Mouse (Mus musculus): ENCODE data around the gene Arl5a. TPM values are rescaled to one million over a fixed set of nuclear protein-coding genes. Genes with fewer than 3 reads are reported as not detected.

The Arl5a gene
- polyA plus RNA-seq, 1 experiment: 14.6 TPM

DNA sequence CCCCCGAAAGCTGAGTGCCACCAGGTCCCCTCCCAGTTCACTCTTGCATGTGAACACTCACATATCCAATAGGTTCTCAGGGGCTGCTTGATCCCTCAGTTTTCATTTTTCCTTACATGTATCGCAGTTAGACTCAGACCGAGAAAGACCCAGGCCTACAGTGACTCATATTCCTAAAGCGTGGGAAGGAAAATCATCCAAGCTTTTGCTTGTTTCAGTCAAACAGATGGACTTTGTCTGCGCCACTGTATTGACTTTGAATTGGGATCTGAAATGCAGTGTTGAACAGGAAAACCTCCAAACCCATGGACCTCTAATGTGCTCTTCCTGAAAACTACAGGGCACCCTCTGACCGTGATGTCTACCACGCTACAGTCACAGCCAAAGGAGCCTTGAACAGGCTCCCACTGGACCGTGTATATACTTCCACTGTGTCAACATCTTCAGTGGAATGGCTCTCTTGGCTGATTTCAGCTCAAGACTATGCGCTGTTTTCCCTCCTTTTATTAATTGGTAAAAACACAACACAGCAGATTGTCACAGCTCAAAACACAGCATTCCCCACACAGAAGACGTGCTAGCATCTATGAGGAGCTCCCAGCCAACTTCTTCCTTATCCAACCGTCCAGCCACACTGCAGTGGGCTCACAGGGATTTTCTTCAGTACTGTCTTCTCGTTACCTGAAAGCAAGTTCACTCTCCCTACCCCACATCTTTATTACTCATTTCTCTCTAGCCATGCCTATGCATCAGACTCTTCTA lies 36.7 kb upstream of the Arl5a start:
- Histone ChIP-seq H3K79me2 (ENCODE audit: control insufficient read depth, insufficient read depth) (no peaks in the 10 kb centered on the region), H3K4me3 (no peak overlapping the region), H3K4me2 (ENCODE audit: low read depth) (no peak overlapping the region), H3K36me3 (ENCODE audit: control insufficient read depth, insufficient read depth) (no peaks in the 10 kb centered on the region), H3K27me3 (ENCODE audit: control insufficient read depth, insufficient read depth, insufficient read length) (no peaks in the 10 kb centered on the region), H3ac (ENCODE audit: control insufficient read depth, insufficient read length) (no peak overlapping the region)
- TF ChIP-seq POLR2A (IDR thresholded peaks at IDR 0.05; ENCODE audit: insufficient read length, low read depth) (no peak), MAX (IDR thresholded peaks at IDR 0.05; ENCODE audit: low read depth) (no peak), SRF (IDR thresholded peaks at IDR 0.05; ENCODE audit: control insufficient read depth, insufficient read length, low read depth) (no peak), CEBPB (IDR thresholded peaks at IDR 0.05; ENCODE audit: insufficient read depth, poor library complexity, severe bottlenecking) (no peak), POLR2AphosphoS2 (IDR thresholded peaks at IDR 0.05; ENCODE audit: insufficient read length, low read depth) (no peak), TCF12 (IDR thresholded peaks at IDR 0.05; ENCODE audit: insufficient read depth, poor library complexity, severe bottlenecking) (no peak), MYOG (IDR thresholded peaks at IDR 0.05; ENCODE audit: control insufficient read depth in 1 of 3, insufficient read depth in 1 of 3, insufficient read length in 2 of 3, low read depth in 2 of 3) (no peak), USF1 (IDR thresholded peaks at IDR 0.05; ENCODE audit: low read depth) (no peak), REST (IDR thresholded peaks at IDR 0.05; ENCODE audit: insufficient read depth, insufficient read length) (no peak), TCF3 (IDR thresholded peaks at IDR 0.05; ENCODE audit: insufficient read length, low read depth) (no peak), E2F4 (IDR thresholded peaks at IDR 0.05; ENCODE audit: insufficient read depth) (no peak), MYOD1 (IDR thresholded peaks at IDR 0.05; ENCODE audit: control insufficient read depth in 1 of 3, insufficient read length in 2 of 3, low read depth in 2 of 3) (no peak)

DNA sequence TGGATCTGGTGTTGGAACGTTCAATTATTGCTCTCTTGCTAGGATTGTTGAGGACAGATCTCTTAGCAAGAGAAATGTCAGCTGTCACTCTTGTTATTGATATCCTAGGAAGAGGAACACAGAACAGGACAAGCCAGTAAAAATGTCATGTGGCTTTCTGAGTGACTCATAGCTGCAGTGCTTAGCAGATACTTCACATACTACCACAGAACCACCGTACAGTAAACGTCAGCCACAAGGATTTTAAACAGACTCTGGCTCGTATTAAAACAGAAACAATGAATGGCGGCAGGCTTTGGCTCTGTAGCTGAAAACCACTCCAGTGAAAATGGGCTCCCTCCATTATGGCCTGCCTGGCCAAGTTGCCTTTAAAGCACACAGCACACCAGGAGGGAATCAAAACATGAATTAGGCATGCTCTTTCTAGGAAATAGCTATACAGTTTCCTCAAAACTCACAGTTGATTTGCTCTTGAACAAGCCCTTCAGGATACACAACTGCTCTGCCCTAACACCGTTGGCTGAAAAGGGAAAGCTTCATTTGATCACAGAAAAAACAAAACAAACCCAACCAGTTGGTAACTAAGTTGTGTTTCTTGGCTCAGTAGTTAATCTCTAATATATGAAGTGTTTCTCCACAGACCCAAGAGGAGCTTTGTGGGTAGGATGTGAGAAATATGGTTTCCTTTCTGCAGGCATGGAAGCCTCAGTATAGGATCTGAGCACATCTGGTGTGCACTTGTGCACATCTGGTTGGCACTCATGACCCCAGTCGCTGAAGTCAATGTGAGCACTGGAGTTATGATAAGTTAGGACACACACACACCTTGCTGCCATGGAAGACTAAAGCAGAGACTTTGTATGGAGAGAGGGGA lies 31.1 kb upstream of the Arl5a start:
- H3K4me3 ChIP-seq: no peak overlapping the region
- H3K79me2 ChIP-seq (ENCODE audit: control insufficient read depth, insufficient read depth): no peaks in the 10 kb centered on the region
- no peaks in the 10 kb centered on the region for H3K36me3 ChIP-seq (ENCODE audit: control insufficient read depth, insufficient read depth)
- TF ChIP-seq USF1 (IDR thresholded peaks at IDR 0.05; ENCODE audit: low read depth) (peak; percentile 39), POLR2A (IDR thresholded peaks at IDR 0.05; ENCODE audit: insufficient read length, low read depth) (no peak)
- H3K27me3 ChIP-seq (ENCODE audit: control insufficient read depth, insufficient read depth, insufficient read length): no peaks in the 10 kb centered on the region
- H3ac ChIP-seq (ENCODE audit: control insufficient read depth, insufficient read length): no peak overlapping the region
- peak overlapping the region; percentile 64 for H3K4me2 ChIP-seq (ENCODE audit: low read depth)

DNA sequence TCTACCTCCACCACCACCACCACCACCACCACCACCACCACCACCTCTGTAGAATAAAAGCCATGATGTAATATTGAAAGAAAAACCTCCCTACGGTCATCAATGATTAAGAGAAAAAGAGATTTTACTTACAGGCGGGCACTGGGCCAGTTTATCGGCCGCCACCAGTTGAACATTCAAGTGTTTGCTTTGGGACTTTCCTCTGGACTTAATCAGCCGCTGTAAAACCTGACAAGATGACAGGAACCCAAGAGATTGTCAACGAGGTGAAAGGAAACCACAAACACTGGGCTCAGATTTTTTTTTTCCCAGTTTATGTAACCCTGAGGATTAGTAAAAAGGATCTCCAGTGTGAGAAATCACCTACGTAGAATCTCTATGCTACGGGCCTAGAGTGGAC lies 25.1 kb upstream of the Arl5a start:
- no peaks in the 10 kb centered on the region for H3K27me3 ChIP-seq (ENCODE audit: control insufficient read depth, insufficient read depth, insufficient read length)
- no peak overlapping the region for H3ac ChIP-seq (ENCODE audit: control insufficient read depth, insufficient read length)
- no peaks in the 10 kb centered on the region for H3K79me2 ChIP-seq (ENCODE audit: control insufficient read depth, insufficient read depth)
- H3K4me2 ChIP-seq (ENCODE audit: low read depth): no peak overlapping the region
- H3K36me3 ChIP-seq (ENCODE audit: control insufficient read depth, insufficient read depth): no peaks in the 10 kb centered on the region
- no peak overlapping the region for H3K4me3 ChIP-seq
- TF ChIP-seq MAX (IDR thresholded peaks at IDR 0.05; ENCODE audit: low read depth) (no peak), POLR2AphosphoS2 (IDR thresholded peaks at IDR 0.05; ENCODE audit: insufficient read length, low read depth) (no peak), TCF3 (IDR thresholded peaks at IDR 0.05; ENCODE audit: insufficient read length, low read depth) (no peak), TCF12 (IDR thresholded peaks at IDR 0.05; ENCODE audit: insufficient read depth, poor library complexity, severe bottlenecking) (no peak), SRF (IDR thresholded peaks at IDR 0.05; ENCODE audit: control insufficient read depth, insufficient read length, low read depth) (no peak), E2F4 (IDR thresholded peaks at IDR 0.05; ENCODE audit: insufficient read depth) (no peak), CEBPB (IDR thresholded peaks at IDR 0.05; ENCODE audit: insufficient read depth, poor library complexity, severe bottlenecking) (no peak), MYOD1 (IDR thresholded peaks at IDR 0.05; ENCODE audit: control insufficient read depth in 1 of 3, insufficient read length in 2 of 3, low read depth in 2 of 3) (no peak), REST (IDR thresholded peaks at IDR 0.05; ENCODE audit: insufficient read depth, insufficient read length) (no peak), MYOG (IDR thresholded peaks at IDR 0.05; ENCODE audit: control insufficient read depth in 1 of 3, insufficient read depth in 1 of 3, insufficient read length in 2 of 3, low read depth in 2 of 3) (no peak), POLR2A (IDR thresholded peaks at IDR 0.05; ENCODE audit: insufficient read length, low read depth) (no peak), USF1 (IDR thresholded peaks at IDR 0.05; ENCODE audit: low read depth) (no peak)

DNA sequence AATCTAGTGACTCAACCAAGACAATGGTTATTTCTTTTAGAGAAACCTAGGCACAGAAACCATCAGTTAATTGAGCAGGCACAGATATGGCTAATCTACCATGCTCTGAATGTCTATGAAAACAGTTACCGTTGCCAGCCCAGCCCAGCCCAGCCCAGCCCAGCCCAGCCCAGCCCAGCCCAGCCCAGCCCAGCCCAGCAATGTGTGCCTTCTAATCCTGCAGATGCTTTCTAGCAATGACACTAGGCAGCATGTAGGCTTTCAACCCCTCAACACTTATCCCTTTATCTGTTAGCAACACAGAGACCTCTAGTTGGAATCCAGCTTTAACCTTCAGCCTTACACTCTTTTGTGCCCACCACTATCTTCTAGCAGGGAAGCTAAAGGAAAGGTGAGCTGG lies 24.2 kb upstream of the Arl5a start:
- H3K27me3 ChIP-seq (ENCODE audit: control insufficient read depth, insufficient read depth, insufficient read length): no peaks in the 10 kb centered on the region
- no peak for TF ChIP-seq REST (IDR thresholded peaks at IDR 0.05; ENCODE audit: insufficient read depth, insufficient read length)
- no peak for TF ChIP-seq MYOG (IDR thresholded peaks at IDR 0.05; ENCODE audit: control insufficient read depth in 1 of 3, insufficient read depth in 1 of 3, insufficient read length in 2 of 3, low read depth in 2 of 3)
- H3K36me3 ChIP-seq (ENCODE audit: control insufficient read depth, insufficient read depth): no peaks in the 10 kb centered on the region
- H3K4me2 ChIP-seq (ENCODE audit: low read depth): no peak overlapping the region
- no peak overlapping the region for H3ac ChIP-seq (ENCODE audit: control insufficient read depth, insufficient read length)
- no peak overlapping the region for H3K4me3 ChIP-seq
- H3K79me2 ChIP-seq (ENCODE audit: control insufficient read depth, insufficient read depth): no peaks in the 10 kb centered on the region

DNA sequence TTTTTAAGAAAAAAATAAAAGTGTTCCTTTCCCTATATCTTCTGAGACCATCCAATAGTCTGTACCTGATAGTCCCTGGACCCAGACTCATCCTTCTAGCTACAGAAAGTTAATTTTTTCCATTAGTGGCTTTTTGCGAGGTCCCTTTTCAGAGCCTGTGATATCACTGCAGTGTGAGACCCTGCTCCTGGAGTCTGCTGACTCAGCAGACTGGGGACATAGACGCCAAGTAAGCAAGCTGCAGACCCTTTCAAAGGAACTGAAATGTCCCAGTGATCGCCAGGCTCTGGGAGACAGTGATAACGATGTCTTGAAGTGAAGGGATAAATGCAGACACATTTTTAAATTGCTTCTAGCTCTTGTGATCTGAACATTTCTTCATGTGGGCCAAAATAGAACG lies 21.9 kb upstream of the Arl5a start:
- Histone ChIP-seq H3K27me3 (ENCODE audit: control insufficient read depth, insufficient read depth, insufficient read length) (no peaks in the 10 kb centered on the region), H3K4me3 (no peak overlapping the region), H3K4me2 (ENCODE audit: low read depth) (no peak overlapping the region), H3K79me2 (ENCODE audit: control insufficient read depth, insufficient read depth) (no peaks in the 10 kb centered on the region), H3ac (ENCODE audit: control insufficient read depth, insufficient read length) (no peak overlapping the region), H3K36me3 (ENCODE audit: control insufficient read depth, insufficient read depth) (no peaks in the 10 kb centered on the region)
- TF ChIP-seq MYOD1 (IDR thresholded peaks at IDR 0.05; ENCODE audit: control insufficient read depth in 1 of 3, insufficient read length in 2 of 3, low read depth in 2 of 3) (no peak), CEBPB (IDR thresholded peaks at IDR 0.05; ENCODE audit: insufficient read depth, poor library complexity, severe bottlenecking) (no peak), POLR2AphosphoS2 (IDR thresholded peaks at IDR 0.05; ENCODE audit: insufficient read length, low read depth) (no peak), TCF3 (IDR thresholded peaks at IDR 0.05; ENCODE audit: insufficient read length, low read depth) (no peak), SRF (IDR thresholded peaks at IDR 0.05; ENCODE audit: control insufficient read depth, insufficient read length, low read depth) (no peak), MAX (IDR thresholded peaks at IDR 0.05; ENCODE audit: low read depth) (no peak), USF1 (IDR thresholded peaks at IDR 0.05; ENCODE audit: low read depth) (no peak), POLR2A (IDR thresholded peaks at IDR 0.05; ENCODE audit: insufficient read length, low read depth) (no peak), TCF12 (IDR thresholded peaks at IDR 0.05; ENCODE audit: insufficient read depth, poor library complexity, severe bottlenecking) (no peak), E2F4 (IDR thresholded peaks at IDR 0.05; ENCODE audit: insufficient read depth) (no peak), REST (IDR thresholded peaks at IDR 0.05; ENCODE audit: insufficient read depth, insufficient read length) (no peak), MYOG (IDR thresholded peaks at IDR 0.05; ENCODE audit: control insufficient read depth in 1 of 3, insufficient read depth in 1 of 3, insufficient read length in 2 of 3, low read depth in 2 of 3) (no peak)
